Mouse (Mus musculus): ENCODE data around the gene Itgal. TPM values are rescaled to one million over a fixed set of nuclear protein-coding genes. Genes with fewer than 3 reads are reported as not detected.
"Not testable (repeated sequence)": the region's sequence is repeated elsewhere in the genome, so short reads cannot be mapped to it uniquely, and the experiment has no call there.

Itgal gene
- polyA plus RNA-seq (2015; fragmentation: Nextera tagmentation; extraction: Ambion mirVana) = 0.69 TPM in 2 replicates

DNA sequence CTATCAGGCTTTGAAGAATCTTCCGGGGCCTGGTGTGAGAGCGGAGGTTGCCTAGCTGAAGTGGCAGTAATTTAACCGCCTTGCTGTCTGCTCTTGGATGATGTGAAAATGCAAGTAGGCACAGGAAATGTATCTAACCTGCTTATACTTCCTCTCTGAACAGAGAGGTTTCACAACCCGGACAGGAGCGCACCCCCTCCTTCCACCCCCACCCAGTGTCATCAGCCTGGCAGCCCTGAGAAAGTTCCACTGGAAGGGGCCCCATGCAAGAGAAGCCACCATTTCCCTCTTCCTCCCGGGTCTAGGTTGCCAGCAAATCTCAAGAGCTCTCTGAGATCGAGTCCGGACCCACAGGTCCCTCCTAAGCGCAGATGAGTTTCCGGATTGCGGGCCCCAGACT is at the start of gene Itgal:
Itgal (plus strand) TSS at position 163 of the 400 bp plus-strand sequence.
- Histone ChIP-seq H3K4me1 (no peaks in the 10 kb centered on the region), H3K4me3 (no peak within 1 kb of the TSS), H3K27ac (no peak within 1 kb of the TSS), H3K9ac (no peak within 1 kb of the TSS), H3K27me3 (no peaks in the 10 kb centered on the region), H3K36me3 (no peaks in the 10 kb centered on the region), H3K9me3 (no peaks in the 10 kb centered on the region), H3K4me2 (replicated peaks) (no peak within 1 kb of the TSS)
- ATAC-seq (ENCODE audit: low FRiP score, low read depth) = no peak
- WGBS = 76% methylated on average over 11 of the region's 11 CpGs

DNA sequence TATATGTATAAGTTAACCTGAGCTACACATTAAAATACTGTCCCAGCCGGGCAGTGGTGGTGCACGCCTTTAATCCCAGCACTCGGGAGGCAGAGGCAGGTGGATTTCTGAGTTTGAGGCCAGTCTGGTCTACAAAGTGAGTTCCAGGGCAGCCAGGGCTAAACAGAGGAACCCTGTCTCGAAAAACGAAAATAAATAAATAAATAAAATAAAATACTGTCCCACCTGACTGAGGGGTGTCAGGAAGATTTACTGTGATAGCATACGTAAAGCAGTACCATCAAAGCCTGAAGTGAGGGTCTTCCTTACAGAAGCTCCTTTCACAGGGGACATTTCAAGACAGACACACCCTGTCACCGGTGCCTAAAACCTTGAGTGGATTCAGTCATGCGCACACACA is 45.5 kb upstream of the Itgal start:
- Histone ChIP-seq H3K36me3 (peaks cover 55% of the 10 kb centered on the region), H3K4me1 (peaks cover 26% of the 10 kb centered on the region)
- 92% methylated on average over 8 of the region's 8 CpGs for WGBS
- not testable (repeated sequence) for H3K4me3 ChIP-seq; H3K9ac ChIP-seq; H3K27ac ChIP-seq; ATAC-seq (ENCODE audit: low FRiP score, low read depth); H3K9me3 ChIP-seq; H3K27me3 ChIP-seq; H3K4me2 ChIP-seq (replicated peaks)

DNA sequence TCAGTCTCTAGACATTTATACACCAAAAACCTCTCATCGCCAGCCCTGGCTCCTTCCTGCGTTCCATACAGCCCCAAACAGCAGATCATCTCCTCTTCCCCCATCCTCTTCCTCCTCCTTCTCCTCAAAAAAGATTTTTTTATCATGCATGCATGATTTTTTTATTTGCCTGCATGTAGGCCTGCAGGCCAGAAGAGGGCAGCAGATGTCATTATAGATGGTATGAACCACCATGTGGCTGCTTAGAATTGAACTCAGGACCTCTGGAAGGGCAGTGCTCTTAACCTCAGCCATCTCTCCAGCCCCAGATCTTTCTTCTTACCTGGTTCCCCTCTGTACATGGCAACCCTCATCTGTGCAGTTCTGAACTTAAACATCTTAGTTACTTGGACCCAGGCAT is 43.6 kb upstream of the Itgal start:
- no peaks in the 10 kb centered on the region for H3K9me3 ChIP-seq
- no peak overlapping the region for H3K4me3 ChIP-seq
- 93% methylated on average over 2 of the region's 2 CpGs for WGBS
- ATAC-seq (ENCODE audit: low FRiP score, low read depth) = no peak
- H3K27me3 ChIP-seq = no peaks in the 10 kb centered on the region
- no peak overlapping the region for H3K9ac ChIP-seq
- H3K36me3 ChIP-seq = peaks cover 50% of the 10 kb centered on the region
- H3K4me2 ChIP-seq (replicated peaks) = no peak overlapping the region
- no peak overlapping the region; the same call in 1 of the 2 replicates for H3K27ac ChIP-seq
- H3K4me1 ChIP-seq = peaks cover 12% of the 10 kb centered on the region

DNA sequence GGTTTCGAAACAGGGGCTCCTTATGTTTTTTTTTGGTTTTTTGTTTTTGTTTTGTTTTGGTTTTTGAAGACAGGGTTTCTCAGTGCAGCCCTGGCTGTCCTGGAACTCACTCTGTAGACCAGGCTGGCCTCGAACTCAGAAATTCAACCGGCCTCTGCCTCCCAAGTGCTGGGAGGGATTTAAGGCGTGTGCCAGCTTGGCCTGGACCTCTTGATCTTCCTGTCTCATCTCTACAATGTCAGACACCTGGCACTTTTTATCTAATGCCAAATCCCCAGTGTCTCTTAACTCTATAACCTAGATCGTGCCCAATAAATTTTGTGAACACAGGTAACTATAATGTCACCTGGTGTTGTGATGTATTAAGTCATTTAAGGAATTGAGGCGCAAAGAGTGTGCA is 42.7 kb upstream of the Itgal start:
- H3K36me3 ChIP-seq = peaks cover 50% of the 10 kb centered on the region
- peaks cover 12% of the 10 kb centered on the region for H3K4me1 ChIP-seq
- no peaks in the 10 kb centered on the region for H3K9me3 ChIP-seq
- 72% methylated on average over 6 of the region's 6 CpGs for WGBS
- peak overlapping the region; percentile 72 for H3K9ac ChIP-seq
- peak overlapping the region; percentile 58 for H3K4me3 ChIP-seq
- H3K27me3 ChIP-seq = no peaks in the 10 kb centered on the region
- H3K27ac ChIP-seq = 0 out of 2 replicates have a peak overlapping the region, but pooled peaks have one; percentile 73
- ATAC-seq (ENCODE audit: low FRiP score, low read depth) = 0 out of 2 replicates have a peak, but pooled peaks have one; percentile 1
- peak overlapping the region; percentile 78 for H3K4me2 ChIP-seq (replicated peaks)

DNA sequence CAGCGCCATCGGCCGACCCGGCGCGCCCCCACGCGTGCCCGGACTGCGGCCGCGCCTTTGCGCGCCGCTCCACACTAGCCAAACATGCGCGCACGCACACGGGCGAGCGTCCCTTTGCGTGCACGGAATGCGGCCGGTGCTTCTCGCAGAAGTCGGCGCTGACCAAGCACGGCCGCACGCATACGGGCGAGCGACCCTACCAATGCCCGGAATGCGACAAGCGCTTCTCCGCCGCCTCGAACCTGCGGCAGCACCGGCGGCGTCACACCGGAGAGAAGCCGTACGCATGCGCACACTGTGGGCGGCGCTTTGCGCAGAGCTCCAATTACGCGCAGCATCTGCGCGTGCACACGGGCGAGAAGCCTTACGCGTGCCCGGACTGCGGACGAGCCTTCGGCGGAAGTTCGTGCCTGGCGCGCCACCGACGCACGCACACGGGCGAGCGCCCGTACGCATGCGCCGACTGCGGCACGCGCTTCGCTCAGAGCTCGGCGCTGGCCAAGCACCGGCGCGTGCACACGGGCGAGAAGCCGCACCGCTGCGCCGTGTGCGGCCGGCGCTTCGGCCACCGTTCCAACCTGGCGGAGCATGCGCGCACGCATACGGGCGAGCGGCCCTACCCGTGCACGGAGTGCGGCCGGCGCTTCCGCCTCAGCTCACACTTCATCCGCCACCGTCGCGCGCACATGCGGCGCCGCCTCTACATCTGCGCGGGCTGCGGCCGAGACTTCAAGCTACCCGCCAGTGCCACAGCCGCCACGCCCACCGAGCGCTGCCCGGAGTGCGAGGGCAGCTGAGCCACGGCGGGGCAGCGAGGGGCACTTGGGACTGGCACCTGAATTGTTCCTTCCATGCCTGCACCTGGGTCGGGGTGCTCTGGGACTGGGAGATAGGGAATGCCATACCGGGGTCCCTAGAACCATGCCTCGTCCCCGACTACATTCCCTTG is 42.0 kb upstream of the Itgal start:
- under 1% methylated on average over 136 of the region's 136 CpGs for WGBS
- H3K36me3 ChIP-seq = peaks cover 48% of the 10 kb centered on the region

DNA sequence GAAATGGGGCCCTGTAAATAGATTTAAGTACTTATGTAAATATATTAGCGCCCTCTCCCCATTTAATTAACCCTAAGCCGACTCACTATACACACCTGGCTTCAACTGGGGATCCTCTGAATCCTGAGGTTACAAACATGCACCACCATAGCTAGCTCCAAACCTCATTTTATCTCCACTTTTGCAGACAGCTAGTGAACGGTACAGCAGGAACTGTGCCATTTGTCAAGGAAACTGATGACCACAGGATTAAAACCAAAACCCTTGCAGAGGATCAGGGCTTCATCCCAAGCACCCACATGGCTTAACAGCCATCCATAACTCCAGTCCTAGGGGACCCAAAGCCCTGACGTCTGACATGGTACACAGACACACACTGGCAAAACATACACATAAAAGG is 41.1 kb upstream of the Itgal start:
- Histone ChIP-seq H3K4me2 (replicated peaks) (peak overlapping the region; percentile 78), H3K4me3 (peak overlapping the region; percentile 58), H3K9me3 (no peaks in the 10 kb centered on the region), H3K9ac (peak overlapping the region; percentile 76), H3K36me3 (peaks cover 39% of the 10 kb centered on the region), H3K27me3 (no peaks in the 10 kb centered on the region), H3K27ac (peak overlapping the region; percentile 84; the same call in 1 of the 2 replicates), H3K4me1 (peaks cover 26% of the 10 kb centered on the region)
- no peak for ATAC-seq (ENCODE audit: low FRiP score, low read depth)
- 11% methylated on average over 4 of the region's 4 CpGs for WGBS

More for the DNA sequence above, 42.0 kb upstream of the Itgal start:
- no peaks in the 10 kb centered on the region for H3K9me3 ChIP-seq
- ATAC-seq (ENCODE audit: low FRiP score, low read depth) = peak; percentile 93
- no peaks in the 10 kb centered on the region for H3K27me3 ChIP-seq
- peaks cover 17% of the 10 kb centered on the region for H3K4me1 ChIP-seq
- peak overlapping the region; percentile 84 for H3K27ac ChIP-seq
- H3K4me3 ChIP-seq = peak overlapping the region; percentile 58
- peak overlapping the region; percentile 76 for H3K9ac ChIP-seq
- peak overlapping the region; percentile 78 for H3K4me2 ChIP-seq (replicated peaks)

DNA sequence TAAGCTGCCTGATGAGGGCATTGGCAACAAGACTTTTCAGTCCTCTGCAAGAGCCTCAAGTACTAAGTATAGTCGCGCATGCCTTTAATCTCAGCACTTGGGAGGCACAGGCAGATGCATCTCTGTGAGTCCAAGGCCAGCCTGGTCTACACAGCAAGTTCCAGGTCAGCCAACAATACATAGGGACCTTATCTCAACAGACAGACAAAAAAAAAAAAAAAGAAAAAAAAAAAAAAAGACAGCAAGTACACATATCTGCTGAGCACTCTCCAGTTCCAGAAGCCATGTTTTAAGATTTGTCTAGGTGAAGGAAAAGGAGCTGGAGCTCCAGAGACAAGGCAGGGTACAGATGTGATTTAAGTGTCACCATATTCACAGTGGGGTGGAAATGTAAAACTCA is 40.1 kb upstream of the Itgal start:
- ATAC-seq (ENCODE audit: low FRiP score, low read depth) = no peak
- 78% methylated on average over 2 of the region's 2 CpGs for WGBS
- peaks cover 29% of the 10 kb centered on the region for H3K4me1 ChIP-seq
- H3K27ac ChIP-seq = no peak overlapping the region
- no peak overlapping the region for H3K4me3 ChIP-seq
- no peaks in the 10 kb centered on the region for H3K9me3 ChIP-seq
- H3K9ac ChIP-seq = no peak overlapping the region
- no peaks in the 10 kb centered on the region for H3K27me3 ChIP-seq
- no peak overlapping the region for H3K4me2 ChIP-seq (replicated peaks)
- H3K36me3 ChIP-seq = peaks cover 37% of the 10 kb centered on the region

DNA sequence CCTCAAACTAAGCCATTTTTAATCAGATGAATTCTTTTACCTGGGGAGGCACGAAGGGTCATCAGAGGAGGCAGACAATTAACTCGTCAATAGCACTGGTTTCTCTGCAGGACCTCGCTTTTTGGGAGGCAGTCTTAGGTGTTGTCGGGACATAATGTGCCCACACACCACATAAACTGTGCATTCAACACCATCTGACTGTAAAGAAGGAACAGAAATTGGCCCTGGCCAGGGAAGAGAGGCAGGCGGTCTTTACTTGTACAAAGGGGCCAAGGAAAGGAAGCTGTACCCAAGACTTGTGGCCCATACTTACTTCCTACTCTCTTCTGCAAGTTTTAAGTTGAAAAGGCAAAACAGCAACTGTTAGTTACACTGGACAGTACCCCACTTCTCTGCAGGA is 39.5 kb upstream of the Itgal start:
- Histone ChIP-seq H3K4me1 (peaks cover 34% of the 10 kb centered on the region), H3K27me3 (no peaks in the 10 kb centered on the region), H3K9me3 (no peaks in the 10 kb centered on the region), H3K36me3 (peaks cover 33% of the 10 kb centered on the region), H3K4me2 (replicated peaks) (no peak overlapping the region), H3K9ac (no peak overlapping the region), H3K4me3 (no peak overlapping the region), H3K27ac (no peak overlapping the region)
- no peak for ATAC-seq (ENCODE audit: low FRiP score, low read depth)
- 83% methylated on average over 5 of the region's 5 CpGs for WGBS

DNA sequence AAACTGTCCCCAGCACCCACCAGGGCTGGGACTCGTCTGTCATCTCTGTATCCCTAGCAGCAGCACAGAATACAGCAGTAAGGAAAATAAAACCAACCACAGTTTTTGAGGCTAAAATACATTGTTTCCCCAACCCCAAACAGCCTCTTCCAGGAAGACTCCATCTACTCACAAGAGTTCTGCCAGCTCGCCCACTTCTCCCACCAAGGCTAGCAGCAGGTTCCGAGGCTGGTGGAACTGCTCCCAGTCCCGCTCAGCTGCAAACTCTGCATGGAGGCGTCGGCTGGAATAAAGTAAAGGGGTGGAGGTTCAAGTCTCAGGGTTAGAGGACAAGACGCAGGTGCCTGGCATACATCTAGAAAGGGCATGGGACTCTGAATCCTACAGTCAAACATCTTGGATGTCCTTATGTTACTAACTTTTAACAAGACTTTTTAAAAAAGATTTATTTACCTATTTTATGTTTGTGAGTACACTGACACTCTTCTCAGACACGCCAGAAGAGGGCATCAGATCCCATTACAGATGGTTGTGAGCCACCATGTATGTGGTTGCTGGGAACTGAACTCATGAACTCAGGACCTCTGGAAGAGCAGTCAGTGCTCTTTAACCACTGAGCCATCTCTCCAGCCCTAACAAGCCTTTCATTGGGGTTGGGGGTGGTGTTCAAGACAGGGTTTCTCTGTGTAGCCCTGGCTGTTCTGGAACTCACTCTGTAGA is 36.7 kb upstream of the Itgal start:
- Histone ChIP-seq H3K4me1 (peaks cover 30% of the 10 kb centered on the region), H3K4me3 (peak overlapping the region; percentile 66), H3K27ac (no peak overlapping the region), H3K9ac (peak overlapping the region; percentile 76), H3K27me3 (no peaks in the 10 kb centered on the region), H3K9me3 (no peaks in the 10 kb centered on the region), H3K4me2 (replicated peaks) (peak overlapping the region; percentile 88), H3K36me3 (peaks cover 21% of the 10 kb centered on the region)
- ATAC-seq (ENCODE audit: low FRiP score, low read depth) = no peak
- WGBS = 77% methylated on average over 8 of the region's 8 CpGs

DNA sequence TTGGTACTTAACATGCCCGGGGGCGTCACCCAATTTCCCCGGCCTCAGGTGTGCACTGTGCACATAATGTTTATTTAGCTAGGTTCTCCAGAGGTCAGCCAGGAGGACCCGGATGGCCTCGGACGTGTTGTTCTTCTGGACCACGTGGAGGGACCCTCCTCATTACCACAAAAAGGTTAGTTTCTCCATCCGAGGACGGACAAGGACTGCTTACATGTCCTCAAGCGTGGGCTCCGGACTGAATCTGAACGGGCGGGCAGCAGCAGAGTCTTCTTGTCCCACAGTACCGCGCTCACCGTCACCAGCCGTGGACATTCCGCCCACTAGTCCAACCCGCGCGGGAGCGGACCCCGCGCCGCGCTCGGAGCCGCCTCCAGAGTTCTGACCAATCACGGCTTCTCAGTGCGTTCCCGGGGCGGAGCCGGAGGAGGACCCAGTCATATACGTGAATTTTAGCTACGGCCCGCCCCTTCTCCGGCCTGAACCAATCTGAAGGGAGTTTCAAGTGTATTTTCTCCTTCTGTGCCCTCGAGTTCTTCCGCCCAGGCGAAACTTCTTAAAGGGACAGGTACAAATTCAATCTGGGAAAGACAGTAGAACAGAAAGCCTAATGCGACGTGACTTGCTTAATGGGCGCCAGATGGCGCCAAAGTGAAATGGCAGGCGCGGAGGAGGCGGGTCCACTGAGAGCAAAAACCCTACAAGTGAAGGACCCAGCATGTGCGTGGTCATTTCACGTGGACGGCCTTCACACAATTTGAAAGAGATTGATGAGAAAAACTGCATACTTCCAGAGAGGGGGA is 35.5 kb upstream of the Itgal start, which contains the start of gene Dctpp1:
Dctpp1 (minus strand) TSS at position 401 of the 803 bp plus-strand sequence.
- no peak within 1 kb of the TSS for H3K27ac ChIP-seq
- no peaks in the 10 kb centered on the region for H3K9me3 ChIP-seq
- H3K9ac ChIP-seq = peak within 1 kb of the TSS; percentile 76
- H3K4me1 ChIP-seq = peaks cover 22% of the 10 kb centered on the region
- under 1% methylated on average over 50 of the region's 50 CpGs for WGBS
- no peaks in the 10 kb centered on the region for H3K27me3 ChIP-seq
- peak within 1 kb of the TSS; percentile 88 for H3K4me2 ChIP-seq (replicated peaks)
- peak; percentile 99 for ATAC-seq (ENCODE audit: low FRiP score, low read depth)
- peak within 1 kb of the TSS; percentile 66 for H3K4me3 ChIP-seq
- H3K36me3 ChIP-seq = peaks cover 21% of the 10 kb centered on the region

DNA sequence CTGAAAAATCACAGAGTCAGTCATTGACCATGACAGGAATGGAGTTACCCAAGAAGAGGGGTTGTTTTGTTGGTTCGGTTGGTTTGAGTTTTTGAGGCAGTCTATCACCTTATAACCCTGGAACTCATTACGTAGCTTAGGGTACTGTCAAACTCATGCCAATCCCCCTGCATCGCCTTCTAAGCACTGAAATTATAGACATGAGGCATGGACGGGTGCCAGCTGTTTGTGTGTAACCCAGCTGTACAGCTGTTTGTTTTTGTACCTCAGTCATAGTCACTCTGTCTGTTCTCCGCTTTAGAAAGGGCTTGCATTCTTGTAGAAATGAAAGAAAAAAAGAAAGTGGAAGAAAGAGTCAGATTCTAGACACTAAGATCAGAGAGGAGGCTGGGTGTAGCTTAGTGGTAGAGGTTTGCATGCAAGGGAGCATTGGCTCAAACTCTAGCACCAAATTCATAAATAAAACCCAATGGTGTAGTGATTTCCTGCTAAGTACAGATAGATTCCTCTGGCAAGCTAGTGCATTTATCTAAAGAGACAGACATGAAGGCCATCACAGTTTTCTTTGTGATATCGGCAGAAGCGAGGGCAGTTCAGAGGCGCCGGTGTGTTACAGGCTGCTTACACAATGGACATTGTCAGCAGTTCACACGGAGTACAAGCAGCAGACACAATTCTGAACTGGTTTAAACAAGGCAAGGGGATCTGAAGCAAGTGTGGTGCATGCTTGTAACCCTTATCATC is 33.7 kb upstream of the Itgal start:
- ATAC-seq (ENCODE audit: low FRiP score, low read depth) = no peak

More for the DNA sequence above, 33.7 kb upstream of the Itgal start:
- 85% methylated on average over 10 of the region's 10 CpGs for WGBS
- Histone ChIP-seq H3K27me3 (no peaks in the 10 kb centered on the region), H3K9ac (0 out of 2 replicates have a peak overlapping the region, but pooled peaks have one; percentile 15), H3K4me3 (no peak overlapping the region), H3K27ac (no peak overlapping the region), H3K9me3 (no peaks in the 10 kb centered on the region), H3K4me1 (peaks cover 22% of the 10 kb centered on the region), H3K4me2 (replicated peaks) (no peak overlapping the region), H3K36me3 (peaks cover 8% of the 10 kb centered on the region; the same call in 1 of the 2 replicates)
